Mouse (Mus musculus) induced T-regulatory cell, adult 2 months (primary cell): ENCODE measurements around the gene Mab21l3.

Source experiments
- DNase-seq: peaks from one replicate; pipeline ENCODE4 v3.0.0-alpha.2; 2012; ENCODE audit warnings: low read depth

Gene Mab21l3

DNA sequence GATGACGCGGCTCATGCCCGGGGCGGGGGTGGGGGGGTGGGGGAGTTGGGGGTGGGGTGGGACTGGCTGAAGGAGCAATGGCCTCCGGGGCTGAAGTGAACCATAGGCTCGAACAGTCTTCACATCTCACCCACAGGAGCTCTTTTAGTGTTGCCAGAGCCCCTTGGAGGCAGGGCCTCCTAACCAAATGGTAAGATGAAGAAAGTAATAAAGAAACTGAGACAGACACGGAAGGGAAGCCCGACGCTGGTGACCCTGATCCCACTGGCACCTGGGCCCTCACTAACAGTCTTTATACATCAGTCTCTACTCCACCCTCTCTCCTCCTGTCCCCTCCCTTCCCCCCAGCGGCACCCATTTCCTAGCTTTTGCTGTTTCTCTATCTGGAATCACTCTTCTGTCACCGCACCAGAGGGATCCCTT lies 48.2 kb downstream of the Mab21l3 start:
- DNase-seq = peak; percentile 82

GRCm38 (mm10) chr3:101799852-101800595 lies 48.7 kb downstream of the Mab21l3 start:
- DNase-seq = peak; percentile 44

DNA sequence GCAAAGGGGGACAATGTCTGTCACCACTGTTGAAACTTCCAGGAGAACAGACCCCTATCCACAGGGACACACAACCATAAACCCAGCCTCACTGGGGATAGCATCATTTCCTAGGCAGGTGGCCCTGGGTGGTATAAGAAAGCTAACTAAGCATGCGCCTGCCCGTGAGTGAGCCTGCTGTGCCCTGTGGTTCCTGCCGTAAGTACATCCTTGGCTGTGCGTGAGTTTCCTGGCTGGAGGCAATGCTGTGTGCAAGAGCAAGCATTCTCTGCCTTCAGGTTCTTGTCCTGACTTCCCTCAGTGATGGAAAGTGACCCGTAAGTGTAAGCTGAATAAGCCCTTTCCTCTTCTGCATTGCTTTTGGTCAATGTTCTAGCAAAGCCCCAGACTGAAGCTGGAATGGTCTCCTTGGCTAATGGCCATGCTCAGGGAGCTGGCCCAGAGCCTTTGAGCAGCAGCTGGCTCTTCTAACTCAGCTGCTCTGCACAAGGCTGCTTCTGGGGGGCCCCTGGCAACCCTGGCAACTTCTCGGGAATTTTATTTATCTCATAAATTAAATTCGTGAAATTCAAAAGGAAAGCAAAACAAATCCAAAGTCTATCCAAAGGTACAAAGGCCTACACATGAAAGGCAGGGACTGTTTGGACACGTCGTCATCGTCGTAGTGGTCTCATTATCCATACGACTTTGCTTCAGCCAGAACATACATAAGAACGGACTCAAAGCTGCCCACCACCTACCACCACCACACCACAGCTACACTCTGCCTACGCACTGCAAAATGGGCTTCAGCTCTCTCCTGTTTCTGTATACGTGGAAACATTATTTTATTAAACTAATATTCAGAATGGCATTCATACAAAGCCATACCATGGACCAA lies 50.7 kb downstream of the Mab21l3 start:
- no peak for DNase-seq

- no peak for DNase-seq
These were observed 52.5 kb downstream of the Mab21l3 start for GRCm38 (mm10) chr3:101796212-101796611.

DNA sequence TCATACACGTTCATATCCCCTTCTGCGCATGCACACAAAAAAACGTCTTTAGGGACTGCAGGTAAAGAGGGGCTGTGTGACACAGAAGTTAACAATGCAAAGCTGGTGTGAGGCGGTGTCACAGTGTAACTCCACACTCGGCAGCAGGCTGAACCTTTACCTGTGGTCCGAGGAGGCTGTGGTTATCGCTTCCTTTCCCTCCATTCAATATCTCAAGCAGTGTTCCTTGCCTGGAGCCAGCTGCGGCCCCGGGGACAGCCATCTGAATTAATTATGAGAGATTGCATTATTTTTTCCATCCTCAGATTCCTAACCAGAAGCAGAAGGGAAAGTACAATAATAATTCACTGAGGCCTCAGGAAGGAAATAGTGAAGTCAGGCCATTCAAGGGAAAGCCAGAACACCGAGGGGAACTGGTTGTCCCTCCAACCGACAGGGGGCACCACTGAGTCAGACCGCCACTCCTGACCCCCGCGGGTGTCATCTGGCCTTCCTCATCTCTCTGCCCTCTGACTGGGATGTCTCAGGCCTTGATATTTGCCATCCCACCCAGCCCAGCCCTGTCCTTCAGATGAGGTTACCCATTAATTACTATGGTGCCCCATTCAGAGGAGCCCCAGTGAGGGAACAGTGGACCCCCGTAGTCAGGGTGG lies 53.2 kb downstream of the Mab21l3 start:
- peak; percentile 28 for DNase-seq

GRCm38 (mm10) chr3:101794666-101795065 lies 54.1 kb downstream of the Mab21l3 start:
- no peak for DNase-seq

DNA sequence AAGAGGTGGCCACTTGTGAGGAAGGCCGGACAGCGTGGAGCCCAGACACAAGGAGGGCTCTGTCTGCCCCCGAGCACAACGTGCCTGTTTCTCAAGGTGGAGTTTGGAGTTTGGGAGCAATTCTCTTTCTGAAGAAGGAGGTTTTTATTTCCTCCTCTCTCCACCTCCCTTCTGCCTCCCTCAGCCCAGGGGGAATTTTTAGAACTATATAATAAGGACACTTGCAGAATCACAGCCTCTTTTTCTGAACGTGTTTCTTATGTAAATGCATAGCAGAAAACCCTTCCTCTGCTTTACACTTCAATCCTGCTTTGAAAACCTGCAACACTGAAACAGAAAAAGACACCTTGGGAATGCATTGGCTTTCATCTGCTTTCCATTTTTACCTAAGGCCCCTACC lies 54.7 kb downstream of the Mab21l3 start:
- no peak for DNase-seq

GRCm38 (mm10) chr3:101792191-101792590 lies 56.6 kb downstream of the Mab21l3 start:
- no peak for DNase-seq

GRCm38 (mm10) chr3:101784768-101785424 lies 63.9 kb downstream of the Mab21l3 start:
- no peak for DNase-seq

- DNase-seq = no peak
These were observed 65.0 kb downstream of the Mab21l3 start for GRCm38 (mm10) chr3:101783793-101784192.

DNA sequence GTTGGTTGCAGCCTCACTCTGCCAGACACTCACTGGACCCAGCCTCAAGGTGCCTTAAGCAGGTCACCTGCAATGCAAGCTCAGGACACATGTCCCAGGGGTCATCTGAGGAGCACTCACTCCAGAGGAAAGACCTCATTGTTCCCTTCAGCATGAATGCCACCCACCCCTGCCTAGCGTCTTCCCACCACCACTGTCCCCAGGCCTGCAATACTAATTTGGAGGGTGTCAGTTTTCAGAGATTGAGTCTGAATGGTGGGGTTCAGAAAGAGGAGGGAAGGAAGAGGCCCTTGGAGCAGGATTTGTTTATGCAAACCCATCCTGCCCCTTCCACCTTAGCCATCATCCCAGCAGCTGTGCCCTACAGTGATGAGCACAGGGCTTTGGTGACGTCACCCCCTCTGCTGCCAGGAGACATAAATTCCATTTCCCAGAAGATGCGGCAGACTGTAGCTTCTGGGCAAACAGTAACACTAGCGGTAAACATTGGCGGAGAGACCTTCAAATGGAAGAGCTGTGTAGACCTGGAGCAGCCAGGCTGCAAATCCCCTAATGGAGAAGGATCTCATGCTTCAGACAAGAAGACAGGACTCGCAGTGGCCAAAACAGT lies 67.8 kb downstream of the Mab21l3 start:
- DNase-seq = no peak

GRCm38 (mm10) chr3:101778896-101779665 lies 69.7 kb downstream of the Mab21l3 start:
- DNase-seq = no peak

DNA sequence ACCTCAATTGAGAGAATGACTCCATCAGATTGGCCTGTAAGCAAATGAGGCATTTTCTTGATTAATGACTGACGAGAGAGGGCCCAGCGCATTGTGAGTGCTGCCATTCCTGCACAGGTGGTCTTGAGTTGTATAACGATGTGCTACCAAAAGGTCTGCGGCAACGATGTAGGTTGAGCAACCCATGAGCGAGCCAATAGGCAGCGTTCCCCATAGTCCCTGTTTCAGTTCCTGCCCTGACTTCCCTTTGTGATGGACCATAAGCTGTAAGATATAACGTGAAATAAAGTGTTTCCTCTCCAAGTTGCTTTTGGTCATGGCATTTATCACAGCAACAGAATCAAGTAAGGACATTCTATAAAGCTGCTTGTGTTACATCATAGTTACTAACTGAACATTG lies 73.0 kb downstream of the Mab21l3 start:
- no peak for DNase-seq

DNA sequence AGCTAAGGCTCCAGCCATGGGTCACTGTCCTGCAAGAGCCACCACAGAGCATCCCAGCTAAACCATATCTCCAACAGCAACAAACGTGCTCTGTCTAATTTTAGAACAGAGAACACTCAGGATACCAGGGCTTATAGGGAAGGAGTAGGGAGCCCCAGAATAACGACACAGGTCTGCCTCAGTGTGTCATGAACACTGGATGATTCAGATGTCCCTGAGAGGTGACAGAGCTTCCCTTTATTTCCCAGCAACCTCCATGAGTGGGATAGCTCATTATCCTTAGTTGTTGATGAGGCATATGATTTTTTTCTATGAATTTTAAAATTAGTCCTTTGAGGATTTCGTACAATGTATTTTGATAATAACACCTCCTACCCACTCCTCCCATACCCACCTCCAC lies 78.2 kb downstream of the Mab21l3 start:
- no peak for DNase-seq

DNA sequence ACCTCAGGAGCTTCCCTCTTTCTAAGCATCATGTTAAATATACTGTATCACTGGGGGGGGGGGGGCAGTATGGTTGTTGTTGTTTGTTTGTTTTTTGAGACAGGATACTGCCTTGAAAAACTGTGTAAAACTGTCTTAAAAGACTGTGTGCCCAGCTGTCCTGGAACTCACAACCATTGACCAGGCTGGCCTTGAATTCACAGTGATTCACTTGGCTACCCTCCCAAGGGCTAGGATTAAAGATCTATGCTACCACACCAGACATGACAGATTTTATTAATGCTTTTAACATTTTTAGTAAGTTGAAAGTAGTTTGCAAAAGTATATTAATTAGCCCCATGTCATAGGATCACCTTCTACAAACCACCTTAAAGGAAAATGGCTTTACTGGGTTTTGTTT lies 85.2 kb downstream of the Mab21l3 start:
- no peak for DNase-seq
